Mouse (Mus musculus) CH12.LX (cell line): ENCODE measurements around the gene Gm10644. TPM values are rescaled to one million over a fixed set of nuclear protein-coding genes. Genes with fewer than 3 reads are reported as not detected.

Source experiments
- DNase-seq: peaks from one replicate; pipeline ENCODE4 v3.0.0-alpha.2; 2013; ENCODE audit errors: extremely low read depth
- H3K27ac ChIP-seq: 2 replicates; pipeline ENCODE4 v1.5.1; 2012; ENCODE audit warnings: low read depth, mild to moderate bottlenecking, control low read depth, moderate library complexity; ENCODE audit not compliant: insufficient read depth
- H3K27me3 ChIP-seq: replicated peaks from 2 replicates; pipeline ENCODE3; 2012; ENCODE audit warnings: inconsistent platforms
- H3K36me3 ChIP-seq, 2 experiments: replicated peaks in 1 of 2; 2 replicates each; pipeline versions ENCODE3 to v1.6.1; 2012; ENCODE audit warnings: inconsistent platforms in 1 of 2, low read length in 1 of 2, mild to moderate bottlenecking in 1 of 2, mixed read lengths in 1 of 2, moderate library complexity in 1 of 2; ENCODE audit not compliant: control insufficient read depth in 1 of 2, insufficient read depth in 1 of 2
- H3K4me1 ChIP-seq, 2 experiments: 2 replicates each; pipeline ENCODE4 v1.6.1; 2012; ENCODE audit warnings: inconsistent platforms in 1 of 2, moderate library complexity in 1 of 2; ENCODE audit not compliant: insufficient read depth in 2 of 2, control insufficient read depth in 1 of 2
- H3K4me2 ChIP-seq: 2 replicates; pipeline ENCODE4 v1.6.1; 2012; ENCODE audit warnings: low read depth, mild to moderate bottlenecking, control low read depth; ENCODE audit not compliant: poor library complexity, insufficient read depth, severe bottlenecking
- H3K4me3 ChIP-seq, 3 experiments: fragments of 150-350 bp in 1 of 3; sonication (generic) in 1 of 3; replicated peaks in 1 of 3; 2 replicates each; pipeline versions ENCODE3 to v1.5.1; 2011 to 2012; ENCODE audit warnings: low read depth in 2 of 3, low read length in 2 of 3, mild to moderate bottlenecking in 2 of 3, moderate library complexity in 2 of 3, control low read depth in 1 of 3, improper control_type of control experiment in 1 of 3, inconsistent platforms in 1 of 3, mixed read lengths in 1 of 3; ENCODE audit not compliant: poor library complexity in 1 of 3
- H3K79me2 ChIP-seq: replicated peaks from 2 replicates; pipeline ENCODE4 v1.6.1; 2012; ENCODE audit warnings: mild to moderate bottlenecking, moderate library complexity; ENCODE audit not compliant: control insufficient read depth, poor library complexity, insufficient read depth, severe bottlenecking; ENCODE audit errors: extremely low read depth
- H3K9ac ChIP-seq: 2 replicates; pipeline ENCODE4 v1.6.1; 2012; ENCODE audit warnings: low read depth, mild to moderate bottlenecking, control low read depth, moderate library complexity; ENCODE audit not compliant: insufficient read depth
- H3K9me3 ChIP-seq: replicated peaks from 2 replicates; pipeline ENCODE3; 2012; ENCODE audit warnings: low read length, inconsistent platforms, mixed read lengths
- CHD1 ChIP-seq: IDR thresholded peaks from 2 replicates; pipeline ENCODE4 v1.6.1; 2012; ENCODE audit warnings: low read depth, low read length, improper control_type of control experiment, inconsistent platforms
- ELF1 ChIP-seq: IDR thresholded peaks from 2 replicates; pipeline ENCODE4 v1.6.1; 2014; ENCODE audit warnings: low read depth, mild to moderate bottlenecking, inconsistent platforms, low read length, improper control_type of control experiment
- ETS1 ChIP-seq: conservative IDR thresholded peaks from 2 replicates; pipeline ENCODE4 v1.6.1; 2012; ENCODE audit warnings: low read depth, mild to moderate bottlenecking, inconsistent platforms, low read length, improper control_type of control experiment, moderate library complexity
- GABPA ChIP-seq: IDR thresholded peaks from 2 replicates; pipeline ENCODE4 v1.6.1; 2012; ENCODE audit warnings: low read depth, low read length, improper control_type of control experiment, inconsistent platforms; ENCODE audit not compliant: insufficient replicate concordance
- IRF4 ChIP-seq: IDR thresholded peaks from 2 replicates; pipeline ENCODE4 v1.6.1; 2014; ENCODE audit warnings: low read depth, mild to moderate bottlenecking, inconsistent platforms, low read length, improper control_type of control experiment
- KAT2A ChIP-seq: IDR thresholded peaks from 2 replicates; pipeline ENCODE4 v1.6.1; 2012; ENCODE audit warnings: low read length, improper control_type of control experiment, inconsistent platforms; ENCODE audit not compliant: insufficient replicate concordance
- MAFK ChIP-seq: IDR thresholded peaks from 2 replicates; pipeline ENCODE4 v1.6.1; 2011; ENCODE audit warnings: low read length, improper control_type of control experiment; ENCODE audit not compliant: insufficient replicate concordance
- NRF1 ChIP-seq: IDR thresholded peaks from 2 replicates; pipeline ENCODE4 v1.6.1; 2014; ENCODE audit warnings: low read depth, mild to moderate bottlenecking, inconsistent platforms, low read length, improper control_type of control experiment, moderate library complexity
- PAX5 ChIP-seq: IDR thresholded peaks from 2 replicates; pipeline ENCODE4 v1.6.1; 2012; ENCODE audit warnings: low read length, inconsistent platforms, mixed read lengths
- POLR2AphosphoS2 ChIP-seq: IDR thresholded peaks from 2 replicates; pipeline ENCODE4 v1.6.1; 2011; ENCODE audit warnings: low read depth, low read length, improper control_type of control experiment
- RAD21 ChIP-seq: IDR thresholded peaks from 2 replicates; pipeline ENCODE4 v1.6.1; 2011; ENCODE audit warnings: low read depth, mild to moderate bottlenecking, low read length, improper control_type of control experiment, moderate library complexity
- SIN3A ChIP-seq: IDR thresholded peaks from 2 replicates; pipeline ENCODE4 v1.6.1; 2012; ENCODE audit warnings: low read length, improper control_type of control experiment, inconsistent platforms
- SMC3 ChIP-seq: IDR thresholded peaks from 2 replicates; pipeline ENCODE4 v1.6.1; 2011; ENCODE audit warnings: low read depth, low read length, improper control_type of control experiment
- TCF12 ChIP-seq: IDR thresholded peaks from 2 replicates; pipeline ENCODE4 v1.6.1; 2014; ENCODE audit warnings: low read depth, mild to moderate bottlenecking, inconsistent platforms, low read length, improper control_type of control experiment
- UBTF ChIP-seq: IDR thresholded peaks from 2 replicates; pipeline ENCODE4 v1.6.1; 2012; ENCODE audit warnings: low read depth, mild to moderate bottlenecking, inconsistent platforms, low read length, improper control_type of control experiment, moderate library complexity
- ZC3H11A ChIP-seq: IDR thresholded peaks from 2 replicates; pipeline ENCODE4 v1.6.1; 2012; ENCODE audit warnings: low read depth, mild to moderate bottlenecking, inconsistent platforms, low read length, improper control_type of control experiment
- ZKSCAN1 ChIP-seq: IDR thresholded peaks from 2 replicates; pipeline ENCODE4 v1.6.1; 2012; ENCODE audit warnings: low read depth, inconsistent platforms, low read length, improper control_type of control experiment, borderline replicate concordance
- ZMIZ1 ChIP-seq: IDR thresholded peaks from 2 replicates; pipeline ENCODE4 v1.6.1; 2012; ENCODE audit warnings: low read depth, mild to moderate bottlenecking, inconsistent platforms, low read length, improper control_type of control experiment
- dilution Hi-C: fragments of 300-500 bp; cut with MboI; formaldehyde crosslinking; loops from 2 replicates; pipeline ENCODE4 v1.14.3; 2020; ENCODE audit warnings: low sequenced_read_pairs; ENCODE audit not compliant: extremely low pct_unique_long_range_greater_than_20kb, extremely low pct_ligation_motif_present
- in situ Hi-C: fragments of 300-500 bp; cut with MboI; formaldehyde crosslinking; loops from 3 replicates; pipeline ENCODE4 v1.14.3; 2019; ENCODE audit warnings: low sequenced_read_pairs, low pct_ligation_motif_present, low pct_unique_long_range_greater_than_20kb, mixed read lengths
- polyA plus RNA-seq: library from polyadenylated mRNA; unstranded; fragments of >175 nt; gene quantifications from 2 replicates; pipeline ENCODE4 v1.2.1, GENCODE M21; 2012; ENCODE audit warnings: low read depth; ENCODE audit not compliant: insufficient read length
- total RNA-seq, 2 experiments: library from RNA; depleted of rRNA; stranded (reverse); fragments of 300-350 nt in 1 of 2; fragments of >200 nt in 1 of 2; gene quantifications; 2 replicates each; pipeline ENCODE4 v1.2.3; 2012 to 2014

Gene Gm10644
- total and polyA plus RNA-seq, 3 experiments, result 0.44 to 1.7 (median 0.58) TPM

DNA sequence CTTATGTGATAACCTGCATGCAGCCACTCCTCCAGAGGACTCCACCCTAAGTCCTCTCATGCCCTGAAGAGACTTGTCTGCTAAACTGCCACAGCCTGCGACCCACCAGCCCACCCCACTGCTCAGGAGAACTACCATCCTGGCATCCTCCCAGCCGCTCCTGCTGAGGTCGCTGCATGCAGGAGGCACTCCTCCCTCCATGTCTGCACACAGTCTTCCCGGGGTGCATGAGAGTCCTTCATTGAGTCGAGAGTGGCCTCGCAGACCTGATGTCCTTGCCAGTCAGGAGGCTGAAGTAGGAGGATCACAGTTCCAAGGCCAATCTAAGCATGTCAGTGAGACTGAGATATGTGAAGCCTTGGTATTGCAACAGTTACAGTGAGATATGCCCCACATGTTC lies 37.4 kb downstream of the Gm10644 start:
- Histone ChIP-seq H3K27me3 (no peaks in the 10 kb centered on the region), H3K4me2 (no peak overlapping the region), H3K9ac (no peak overlapping the region), H3K4me1 (peaks cover 0 to 29% of the 10 kb centered on the region in 2 experiments; a peak in 2 of 4 replicates), H3K79me2 (no peaks in the 10 kb centered on the region), H3K9me3 (no peaks in the 10 kb centered on the region), H3K27ac (no peak overlapping the region), H3K36me3 (peaks cover 2 to 51% of the 10 kb centered on the region in 2 experiments), H3K4me3 (no peak overlapping the region)
- dilution Hi-C loops, result no loop called here
- DNase-seq, result no peak
- in situ Hi-C loops, result no loop called here
- TF ChIP-seq ETS1 (no peak), IRF4 (no peak), PAX5 (no peak), GABPA (no peak), CHD1 (no peak), MAFK (no peak), SMC3 (no peak), TCF12 (no peak), ELF1 (no peak), ZMIZ1 (no peak), ZC3H11A (no peak), SIN3A (no peak), KAT2A (no peak)
- TF ChIP-seq, all 38 proteins: peak for 0

DNA sequence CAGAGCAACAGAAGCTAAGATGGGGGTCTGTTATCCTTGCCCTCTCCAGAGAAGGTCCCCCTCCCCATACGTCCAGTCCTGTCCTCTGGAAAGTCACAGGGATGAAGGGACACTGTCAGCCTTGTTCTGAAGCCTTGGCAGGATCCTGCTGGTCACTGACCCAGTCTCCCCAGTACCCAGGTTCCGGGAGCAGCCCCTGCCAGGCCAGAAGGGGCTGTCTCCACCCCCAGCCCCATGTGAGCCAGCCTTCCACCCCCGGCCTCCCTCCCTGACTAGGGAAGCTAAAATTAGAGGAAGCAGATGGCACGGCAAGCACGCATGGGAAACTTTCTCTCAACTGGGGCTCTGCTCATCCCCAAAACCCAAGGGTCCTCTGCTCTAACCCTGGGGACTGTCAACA lies 39.0 kb downstream of the Gm10644 start:
- no peak overlapping the region for H3K4me2 ChIP-seq
- peaks cover 0 to 43% of the 10 kb centered on the region in 2 experiments for H3K36me3 ChIP-seq
- in situ Hi-C loops, result no loop called here
- H3K4me3 ChIP-seq, result no peak overlapping the region
- H3K79me2 ChIP-seq, result no peaks in the 10 kb centered on the region
- peaks cover 0 to 29% of the 10 kb centered on the region in 2 experiments; a peak in 2 of 4 replicates for H3K4me1 ChIP-seq
- no peak overlapping the region for H3K27ac ChIP-seq
- no peaks in the 10 kb centered on the region for H3K27me3 ChIP-seq
- no peaks in the 10 kb centered on the region for H3K9me3 ChIP-seq
- no peak overlapping the region for H3K9ac ChIP-seq
- dilution Hi-C loops, result no loop called here
- TF ChIP-seq TCF12 (no peak), ZKSCAN1 (no peak), ETS1 (no peak), PAX5 (no peak), UBTF (no peak), POLR2AphosphoS2 (no peak), NRF1 (no peak), IRF4 (no peak), RAD21 (no peak), ZC3H11A (no peak)
- no peak for DNase-seq
